Mouse (Mus musculus): Measurements from ENCODE around the gene Manbal.

DNA sequence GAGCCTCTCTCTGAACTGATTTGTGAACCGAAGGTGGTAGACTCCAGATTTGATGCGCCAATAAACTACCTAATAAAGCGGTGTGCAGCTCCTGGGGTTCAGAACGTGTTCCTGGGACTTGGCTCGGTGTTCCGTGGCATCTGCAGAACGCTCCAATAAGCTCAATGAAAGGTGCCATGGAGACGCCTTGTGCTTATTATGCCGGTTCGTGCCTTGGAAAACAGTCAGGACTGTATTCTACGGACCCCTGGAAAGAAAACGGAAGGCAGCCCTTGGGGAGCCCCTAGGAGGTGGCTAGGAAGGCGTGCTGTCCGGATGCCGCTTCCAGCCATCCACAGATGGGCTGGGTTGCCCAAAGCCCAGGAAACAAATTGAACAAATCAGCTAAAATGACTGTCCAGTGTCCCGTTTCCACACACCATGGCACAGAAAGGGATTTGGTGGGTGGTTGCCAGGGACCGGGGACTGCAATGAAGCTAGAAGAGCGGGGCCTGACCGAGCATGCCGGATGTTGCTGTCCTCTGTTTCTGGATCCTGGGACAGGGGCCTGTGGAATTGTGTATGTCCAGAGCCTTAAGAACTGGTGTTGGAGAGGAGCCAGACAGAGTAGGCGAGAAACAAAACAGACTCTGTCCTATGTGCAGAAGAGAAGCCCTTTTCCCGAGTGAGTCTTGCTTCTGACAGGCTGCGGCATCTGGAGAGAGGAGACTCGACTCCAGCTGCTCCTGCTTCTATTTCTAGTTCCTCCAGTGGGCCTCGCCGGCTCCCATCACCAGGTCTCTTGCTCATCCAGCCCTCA is 19.8 kb upstream of the Manbal start, which contains the start of gene Ghrh:
- TF ChIP-seq CTCF (conservative IDR thresholded peaks at IDR 0.05; ENCODE audit: insufficient read depth, insufficient read length, low read depth, low read length) (no peak), POLR2A (IDR thresholded peaks at IDR 0.05; ENCODE audit: low read depth, low read length) (no peak)

Measured in kidney, adult 2 months (tissue).